ENCODE assay signal across 9 mouse cellular contexts in the genomic region with DNA sequence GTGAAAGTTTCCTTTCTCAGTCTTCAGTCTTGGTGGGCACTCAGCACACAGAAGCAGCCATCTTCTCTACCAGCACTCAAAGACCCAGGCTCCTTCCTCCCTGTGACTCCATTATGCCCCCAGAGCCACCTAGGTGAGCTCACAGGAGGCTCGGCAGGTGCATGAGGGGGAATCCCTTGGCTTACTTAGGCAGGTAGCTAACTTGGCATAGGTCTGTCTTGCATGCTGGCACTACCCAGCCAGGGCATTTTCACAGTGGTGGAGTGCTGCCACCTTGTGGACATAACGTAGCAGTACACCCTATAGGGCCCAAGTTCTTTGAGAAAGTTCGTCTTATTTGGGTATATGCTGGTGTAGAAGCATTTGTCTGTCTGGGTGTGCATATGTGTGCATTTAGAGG. TPM values are rescaled to one million over a fixed set of nuclear protein-coding genes. Genes with fewer than 3 reads are reported as not detected.
A peak's percentile ranks its signal among the peaks of the same experiment; 100 is the strongest.
DNase-seq lines count a peak whose midpoint lies in the region; ATAC-seq and TF ChIP-seq lines count a peak whose summit lies in the region.
"Had no signal": no experiment of that assay in that cellular context is flagged by ENCODE, and none has a peak within 500 bp of the region (broad histone marks: within the 10 kb centered on the region; RNA-seq: fewer than 3 reads in every experiment).

No protein-coding gene starts in this region.

- no peak for DNase-seq in G1E (ENCODE audit: low spot score)
- peak; percentile 50 to 56 for DNase-seq in heart, postnatal 36 days
- DNase-seq in layer of hippocampus, adult 18-20 months (ENCODE audit: low spot score in 2 of 2) = peak; percentile 50 to 84
- DNase-seq in lung, postnatal 10 days = peak; percentile 62
- DNase-seq in retina, postnatal 1 day = peak; percentile 80
- peak; percentile 49 to 52 for DNase-seq in urinary bladder, postnatal 36 days (ENCODE audit: low spot score in 2 of 2)

- H3K27ac ChIP-seq in bone marrow macrophage, adult 2 months (ENCODE audit: insufficient read depth, low read depth, low read length) = no peak overlapping the region
- H3K27ac ChIP-seq in embryonic fibroblast, embryonic 13.5 days (ENCODE audit: insufficient read depth, low read length) = no peak overlapping the region
- H3K27ac ChIP-seq: limb, embryonic 12.5 days had no signal

- intact Hi-C loops in heart, postnatal 36 days (cut with DNase I) = loop anchor here (1.0 kb wide), 2 partner anchors 189 to 222 kb away; no protein-coding TSS in a partner anchor

- peaks cover 64% of the 10 kb centered on the region for H3K9me3 ChIP-seq in G1E (replicated peaks)
- H3K9me3 ChIP-seq: limb, embryonic 12.5 days had no signal

- no peaks in the 10 kb centered on the region for H3K27me3 ChIP-seq in G1E (ENCODE audit: insufficient read depth, low read length)

- no peak for TF ChIP-seq POLR2A in bone marrow macrophage, adult 2 months (IDR thresholded peaks at IDR 0.05; ENCODE audit: borderline replicate concordance, low read depth, low read length)
- TF ChIP-seq POLR2A in embryonic fibroblast, embryonic 13.5 days (IDR thresholded peaks at IDR 0.05; ENCODE audit: low read depth, low read length) = no peak

- TF ChIP-seq CTCF in G1E (IDR thresholded peaks at IDR 0.05; ENCODE audit: low read depth, low read length) = peak; percentile 49; the same call in 1 of the 2 replicates
- peak; percentile 65 for TF ChIP-seq CTCF in bone marrow macrophage, adult 2 months (IDR thresholded peaks at IDR 0.05; ENCODE audit: low read depth, low read length)
- peak; percentile 88 for TF ChIP-seq CTCF in embryonic fibroblast, embryonic 13.5 days (IDR thresholded peaks at IDR 0.05; ENCODE audit: borderline replicate concordance, insufficient read depth, low read length)

- no peaks in the 10 kb centered on the region for H3K36me3 ChIP-seq in G1E (replicated peaks)
- H3K36me3 ChIP-seq: limb, embryonic 12.5 days had no signal

- H3K4me1 ChIP-seq in G1E (ENCODE audit: insufficient read depth, low read depth, low read length) = no peaks in the 10 kb centered on the region
- no peaks in the 10 kb centered on the region for H3K4me1 ChIP-seq in bone marrow macrophage, adult 2 months (ENCODE audit: control insufficient read depth, insufficient read depth, low read length)
- no peaks in the 10 kb centered on the region for H3K4me1 ChIP-seq in embryonic fibroblast, embryonic 13.5 days (ENCODE audit: control insufficient read depth, insufficient read depth, low read length)
- H3K4me1 ChIP-seq: limb, embryonic 12.5 days had no signal

- no peak overlapping the region for H3K4me3 ChIP-seq in G1E (ENCODE audit: low read depth, low read length)
- H3K4me3 ChIP-seq in bone marrow macrophage, adult 2 months (ENCODE audit: insufficient read depth, low read length) = no peak overlapping the region
- H3K4me3 ChIP-seq in embryonic fibroblast, embryonic 13.5 days (ENCODE audit: insufficient read depth, low read length) = no peak overlapping the region
- H3K4me3 ChIP-seq: limb, embryonic 12.5 days had no signal

- no peak for ATAC-seq in G1E (ENCODE audit: extremely low read depth, insufficient number of reproducible peaks, low FRiP score, poor library complexity, severe bottlenecking)

RNA-seq across cellular contexts. Expression of a gene that starts 38.8 kb away (rescaled TPM):
- total RNA-seq in G1E (2014; fragmentation: Nextera tagmentation) (not detected in 2 replicates), G1E (2017) (0.11 TPM in 1 of 2 replicates, not detected in the other)
- not detected in 2 replicates for polyA plus RNA-seq in G1E (2012)
- not detected in 2 replicates for polyA plus RNA-seq in bone marrow macrophage, adult 2 months (2012; ENCODE audit: insufficient read depth, insufficient read length, missing spikeins)
- not detected in 2 replicates for polyA plus RNA-seq in embryonic fibroblast, embryonic 13.5 days (2011; ENCODE audit: insufficient read length, low read depth, missing spikeins)
- 10 to 100 TPM; 55.0 to 69.1 TPM for total RNA-seq in heart, postnatal 36 days (2021)
- 1 to 10 TPM; 6.4 to 8.2 TPM for total RNA-seq in layer of hippocampus, adult 18-20 months (2021)

RNA-seq across cellular contexts. Expression of a gene that starts 52.1 kb away (rescaled TPM):
- total RNA-seq in G1E (2014; fragmentation: Nextera tagmentation) (not detected in 2 replicates), G1E (2017) (0.05 and 0.06 TPM in 2 replicates)
- polyA plus RNA-seq in G1E (2012) = not detected in 2 replicates
- not detected in 2 replicates for polyA plus RNA-seq in bone marrow macrophage, adult 2 months (2012; ENCODE audit: insufficient read depth, insufficient read length, missing spikeins)
- not detected in 2 replicates for polyA plus RNA-seq in embryonic fibroblast, embryonic 13.5 days (2011; ENCODE audit: insufficient read length, low read depth, missing spikeins)
- not detected for total RNA-seq in heart, postnatal 36 days (2021)
- under 1 TPM in 1 of 2 experiments, not detected in 1; 0.10 TPM for total RNA-seq in layer of hippocampus, adult 18-20 months (2021)

Comparison
In these comparisons a context has a peak if more than half of its experiments do, and no peak if none do; other contexts are left out.
1. RNA of a gene that starts 38.8 kb away (total RNA-seq): 55.0 to 69.1 TPM in heart, postnatal 36 days and 6.4 to 8.2 TPM in layer of hippocampus, adult 18-20 months; 0.11 TPM in G1E; every median in the first group is over 4 times any median in the second.
2. Peak in every context shown above with its lines, with median percentiles within 50 percentile points of each other: CTCF ChIP-seq.